ENCODE assay signal across 8 mouse cellular contexts in the genomic region with DNA sequence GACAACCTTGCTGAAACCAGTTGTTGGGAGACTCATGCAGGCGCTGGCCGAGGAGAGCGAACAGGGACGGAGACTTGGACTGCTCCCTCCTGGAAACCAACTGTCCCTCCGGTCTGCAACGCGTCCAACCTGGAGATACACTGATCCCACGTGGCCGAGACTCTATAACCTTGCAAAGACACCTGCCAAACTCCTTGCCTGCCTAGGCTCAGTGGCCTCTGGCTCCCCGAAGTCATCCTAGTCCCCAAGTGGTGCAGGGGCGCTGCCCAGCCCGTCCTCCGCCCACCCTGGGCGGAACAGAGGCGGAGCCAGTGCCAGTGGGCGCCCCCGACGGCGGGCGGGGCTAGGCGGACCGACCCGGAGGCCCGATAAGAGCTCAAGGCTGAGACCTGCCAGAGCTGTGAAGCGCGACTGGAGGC. TPM values are rescaled to one million over a fixed set of nuclear protein-coding genes. Genes with fewer than 3 reads are reported as not detected.
DNase-seq lines count a peak whose midpoint lies in the region; ATAC-seq lines count a peak whose summit lies in the region.

Gene Slc6a3, plus strand, starts transcription at position 345 of the 419 bp plus-strand sequence.

- ATAC-seq in megakaryocyte, adult 5-6 weeks (ENCODE audit: poor library complexity, severe bottlenecking) = no peak
- no peak for ATAC-seq in CD4-positive, CD25-positive, alpha-beta regulatory T cell, adult 4 months

- under 1% methylated on average over 26 of the region's 26 CpGs for WGBS in midbrain, embryonic 10.5 days

- H3K4me1 ChIP-seq in megakaryocyte, embryonic 14.5 days = peaks cover 73% of the 10 kb centered on the region
- H3K4me1 ChIP-seq in midbrain, embryonic 10.5 days = peaks cover 12% of the 10 kb centered on the region

- peaks cover 10% of the 10 kb centered on the region; the same call in 1 of the 2 replicates for H3K9me3 ChIP-seq in megakaryocyte, embryonic 14.5 days
- H3K9me3 ChIP-seq in midbrain, embryonic 10.5 days (replicated peaks) = no peaks in the 10 kb centered on the region

- intact Hi-C loops in heart, postnatal 10 days (cut with DNase I) = no loop called here

- peak; percentile 19 for DNase-seq in embryo, embryonic 11.5 days (ENCODE audit: low read depth, low spot score)
- DNase-seq in heart, postnatal 10 days = peak; percentile 19 to 24
- peak; percentile 60 to 69 for DNase-seq in kidney, postnatal 4 days
- peak; percentile 50 for DNase-seq in midbrain, embryonic 10.5 days (ENCODE audit: low spot score)
- peak; percentile 35 for DNase-seq in thymus, postnatal 25 days

- H3K36me3 ChIP-seq in megakaryocyte, embryonic 14.5 days (replicated peaks; ENCODE audit: low read length) = peaks cover 15% of the 10 kb centered on the region
- no peaks in the 10 kb centered on the region for H3K36me3 ChIP-seq in midbrain, embryonic 10.5 days

- H3K4me3 ChIP-seq in megakaryocyte, embryonic 14.5 days (replicated peaks) = peak within 1 kb of the TSS; percentile 94
- H3K4me3 ChIP-seq in midbrain, embryonic 10.5 days = peak within 1 kb of the TSS; percentile 60

- peaks cover 45% of the 10 kb centered on the region for H3K27me3 ChIP-seq in megakaryocyte, embryonic 14.5 days (replicated peaks)
- H3K27me3 ChIP-seq in midbrain, embryonic 10.5 days (ENCODE audit: low read depth, poor library complexity, severe bottlenecking) = peaks cover 58% of the 10 kb centered on the region

- H3K27ac ChIP-seq in midbrain, embryonic 10.5 days (replicated peaks) = no peak within 1 kb of the TSS

RNA-seq across cellular contexts. Expression of gene Slc6a3, which starts in this region (rescaled TPM):
- 0.48 and 0.96 TPM in 2 replicates for polyA plus RNA-seq in megakaryocyte, embryonic 14.5 days (2012; ENCODE audit: insufficient read depth, low replicate concordance)
- not detected in 2 replicates for total RNA-seq in megakaryocyte, adult 5-6 weeks (2015)
- 0.07 TPM in 1 of 2 replicates, not detected in the other for total RNA-seq in megakaryocyte, adult 5-6 weeks (2017)
- not detected for total RNA-seq in heart, postnatal 10 days (2021)
- polyA plus RNA-seq in midbrain, embryonic 10.5 days (2016; fragmentation: Nextera tagmentation; extraction: Ambion mirVana) = 0.10 and 0.11 TPM in 2 replicates
- polyA plus RNA-seq in CD4-positive, CD25-positive, alpha-beta regulatory T cell, adult 4 months (2017; shearing (Covaris generic)) = not detected

Comparison
In these comparisons a context has a peak if more than half of its experiments do, and no peak if none do; other contexts are left out.
1. Peak in DNase-seq in heart, postnatal 10 days; RNA of the gene not detected or under 1 TPM.
2. Peak in DNase-seq and H3K4me3 ChIP-seq in midbrain, embryonic 10.5 days; RNA of the gene not detected or under 1 TPM.